Mouse (Mus musculus) frontal cortex, postnatal 10 days (tissue): ENCODE results near the gene Tmem150b.

Experiments
- DNase-seq, 2 experiments: peaks; one replicate each; pipeline ENCODE4 v3.0.0; 2022; ENCODE audit warnings: low spot score in 2 of 2, mixed read lengths in 1 of 2

Gene Tmem150b

GRCm38 (mm10) chr7:4663742-4664141 is 61.3 kb downstream of the Tmem150b start:
- DNase-seq: no peak

- no peak for DNase-seq
These were observed 61.9 kb downstream of the Tmem150b start for GRCm38 (mm10) chr7:4663179-4663578.

GRCm38 (mm10) chr7:4659911-4660443 is 65.1 kb downstream of the Tmem150b start:
- DNase-seq: no peak

- peak; percentile 95 to 97 for DNase-seq
These were observed 66.0 kb downstream of the Tmem150b start, which contains the start of gene Ppp6r1 for GRCm38 (mm10) chr7:4658912-4659551. Gene Ppp6r1 (minus strand): TSS chr7:4659019.

GRCm38 (mm10) chr7:4658128-4658907 is 66.7 kb downstream of the Tmem150b start:
- no peak for DNase-seq

- DNase-seq: no peak
These were observed 67.4 kb downstream of the Tmem150b start for GRCm38 (mm10) chr7:4657521-4658127.
